Mouse (Mus musculus) liver, postnatal 0 days (tissue): ENCODE measurements at regions not wholly inside any gene's neighbourhood (a gene's known extent, or its start where the extent isn't known, plus 50 kb on each side); places are given as distances from the start of the nearest gene placed in this dataset.

Source experiments
- ATAC-seq: fragments of 200-750 bp; cut with Nextera tagmentation; 2 replicates; pipeline ENCODE4 v1.8.0; 2017; ENCODE audit warnings: mild to moderate bottlenecking, moderate library complexity
- DNase-seq: peaks from one replicate; pipeline ENCODE4 v3.0.0-alpha.2; 2016
- H3K27ac ChIP-seq: fragments of 300-500 bp; sonication (generic); 2 replicates; pipeline ENCODE4 v1.5.1; 2014; ENCODE audit warnings: antibody characterized with exemption, moderate library complexity, mild to moderate bottlenecking, low read depth
- H3K27me3 ChIP-seq: fragments of 300-500 bp; sonication (generic); 2 replicates; pipeline ENCODE4 v1.6.1; 2014; ENCODE audit warnings: low read length, control low read depth, mixed read lengths; ENCODE audit not compliant: insufficient read depth
- H3K36me3 ChIP-seq: fragments of 300-500 bp; sonication (generic); replicated peaks from 2 replicates; pipeline ENCODE4 v1.6.1; 2014; ENCODE audit warnings: mild to moderate bottlenecking, control low read depth, low read length, moderate library complexity, mixed read lengths; ENCODE audit not compliant: insufficient read depth
- H3K4me1 ChIP-seq: fragments of 300-500 bp; sonication (generic); 2 replicates; pipeline ENCODE4 v1.6.1; 2014; ENCODE audit warnings: antibody characterized with exemption, mild to moderate bottlenecking, control low read depth; ENCODE audit not compliant: insufficient read depth
- H3K4me2 ChIP-seq: fragments of 300-500 bp; sonication (generic); 2 replicates; pipeline ENCODE4 v1.6.1; 2014; ENCODE audit warnings: low read depth, mild to moderate bottlenecking, low read length, moderate library complexity, mixed read lengths
- H3K4me3 ChIP-seq: fragments of 300-500 bp; sonication (generic); 2 replicates; pipeline ENCODE4 v1.5.1; 2014; ENCODE audit warnings: low read depth, low read length
- H3K9ac ChIP-seq: fragments of 300-500 bp; sonication (generic); replicated peaks from 2 replicates; pipeline ENCODE4 v1.6.1; 2014; ENCODE audit warnings: mild to moderate bottlenecking, moderate library complexity
- H3K9me3 ChIP-seq: fragments of 300-500 bp; sonication (generic); 2 replicates; pipeline ENCODE4 v1.6.1; 2016; ENCODE audit warnings: mild to moderate bottlenecking, control low read depth, low read length, mixed read lengths
- CTCF ChIP-seq: sonication (generic); IDR thresholded peaks from 2 replicates; pipeline ENCODE4 v1.5.1; 2016; ENCODE audit warnings: antibody characterized with exemption, low read depth
- EP300 ChIP-seq: IDR thresholded peaks from 2 replicates; pipeline ENCODE4 v1.6.1; 2016; ENCODE audit warnings: antibody characterized with exemption, low read depth, mild to moderate bottlenecking
- WGBS: fragments of 180-500 bp; shearing (Covaris S2); extraction: QIAGEN DNeasy Blood & Tissue Kit; methylation state at CpG from one replicate; pipeline ENCODE4 v1.1.7; 2014; ENCODE audit not compliant: insufficient replicate concordance; 5-methylcytosine and 5-hydroxymethylcytosine counted together

DNA sequence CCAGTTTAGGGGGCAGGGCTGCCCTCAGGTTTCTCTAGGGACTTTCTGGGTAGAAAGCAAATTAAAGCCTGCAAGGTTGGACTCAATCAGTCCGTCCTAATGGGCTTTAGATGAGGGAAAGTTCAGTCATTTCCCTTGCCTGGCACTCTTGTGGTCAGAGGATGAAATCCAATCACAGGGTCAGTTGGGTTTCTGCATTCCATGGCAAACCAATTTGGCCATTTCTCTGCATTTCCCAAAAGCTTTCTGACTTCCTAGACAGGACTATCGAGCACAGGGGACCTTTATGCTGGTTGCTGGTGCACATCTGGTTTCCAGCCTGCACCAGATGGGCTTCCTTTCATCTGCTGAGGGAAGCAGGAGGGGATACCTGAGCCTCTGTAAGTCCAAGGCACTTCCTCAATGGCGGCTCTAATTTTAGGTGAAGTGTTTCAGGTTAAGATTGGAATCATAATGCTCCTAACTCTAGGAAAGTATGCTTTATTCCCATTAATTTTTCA lies 102.6 kb downstream of the Cyp26a1 start:
- TF ChIP-seq CTCF (no peak), EP300 (no peak)
- 60% methylated on average over 3 of the region's 3 CpGs for WGBS
- Histone ChIP-seq H3K36me3 (no peaks in the 10 kb centered on the region), H3K9ac (no peak overlapping the region), H3K27ac (no peak overlapping the region), H3K27me3 (no peaks in the 10 kb centered on the region), H3K4me1 (no peaks in the 10 kb centered on the region), H3K9me3 (no peaks in the 10 kb centered on the region), H3K4me2 (no peak overlapping the region), H3K4me3 (no peak overlapping the region)
- ATAC-seq = no peak
- DNase-seq = no peak

DNA sequence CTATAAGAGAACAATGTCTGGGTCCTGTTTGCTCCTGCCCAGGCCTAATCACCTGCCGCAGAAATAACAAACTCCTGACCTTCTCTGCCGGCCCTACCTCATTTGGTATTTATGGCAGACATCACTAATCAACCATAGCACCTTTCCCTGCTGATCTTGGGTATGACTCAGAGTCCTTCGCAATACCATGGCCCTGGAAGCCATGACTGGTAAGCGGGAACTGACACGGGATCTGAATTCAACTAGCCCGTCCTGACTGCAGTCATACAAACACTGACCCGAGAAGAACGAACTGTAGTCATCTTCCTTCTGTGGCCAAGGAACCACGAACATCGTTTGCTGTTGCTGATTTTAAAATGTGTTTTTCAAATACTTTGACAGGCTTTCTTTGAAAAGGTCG lies 112.1 kb downstream of the Cyp26a1 start:
- WGBS = 69% methylated on average over 11 of the region's 11 CpGs
- H3K9ac ChIP-seq = no peak overlapping the region
- no peaks in the 10 kb centered on the region for H3K9me3 ChIP-seq
- H3K4me1 ChIP-seq = peaks cover 9% of the 10 kb centered on the region; the same call in 1 of the 2 replicates
- H3K27ac ChIP-seq = no peak overlapping the region
- no peak for TF ChIP-seq EP300
- TF ChIP-seq CTCF = no peak
- ATAC-seq = no peak
- H3K36me3 ChIP-seq = no peaks in the 10 kb centered on the region
- H3K27me3 ChIP-seq = no peaks in the 10 kb centered on the region
- no peak overlapping the region for H3K4me2 ChIP-seq
- no peak for DNase-seq
- no peak overlapping the region for H3K4me3 ChIP-seq

DNA sequence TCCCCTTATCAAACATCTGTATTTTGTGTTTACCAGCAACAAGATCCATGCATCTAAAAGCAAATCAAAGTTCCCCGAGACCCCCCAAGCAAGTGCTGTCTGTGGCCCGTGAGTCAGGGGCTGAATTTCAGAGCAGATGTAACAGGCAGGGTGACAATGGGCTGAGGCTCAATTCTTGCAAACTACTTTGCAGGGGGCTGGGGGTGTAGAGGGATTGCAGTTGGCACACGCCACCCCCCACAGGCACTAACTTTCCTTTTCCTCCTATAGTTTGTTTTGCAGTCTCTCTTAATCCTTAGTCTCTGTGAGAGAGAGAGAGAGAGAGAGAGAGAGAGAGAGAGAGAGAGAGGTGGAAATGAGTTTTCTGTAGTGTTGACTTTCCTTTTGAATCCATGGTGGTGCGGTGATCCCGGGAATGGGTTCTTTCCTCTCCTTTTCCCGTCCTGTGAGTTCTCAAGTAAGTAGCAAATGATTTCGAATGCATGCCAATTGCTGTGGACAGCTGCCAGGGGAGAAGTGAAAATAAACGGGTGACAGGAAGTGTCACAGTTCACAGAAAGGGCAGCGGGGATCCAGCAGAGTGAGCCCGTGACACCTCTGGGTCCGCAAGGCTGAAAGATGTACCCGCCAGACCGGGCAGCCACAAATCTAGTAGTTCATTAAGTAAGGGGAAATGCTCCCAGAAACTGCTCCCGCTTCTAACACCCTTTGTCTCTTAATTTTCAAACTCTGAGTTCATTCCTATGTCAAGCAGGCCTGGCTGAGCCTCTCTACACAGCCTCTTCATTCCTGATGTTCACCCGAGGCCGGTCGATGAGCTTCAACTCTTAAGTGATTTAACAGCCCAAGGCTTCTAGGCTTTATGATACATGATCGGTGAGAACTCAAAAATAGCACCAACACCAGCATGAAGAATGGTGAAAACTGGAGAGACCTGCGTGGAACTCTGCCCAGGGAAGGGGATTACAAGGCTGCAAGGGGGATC lies 116.8 kb downstream of the Cyp26a1 start:
- DNase-seq (peak; percentile 57), ATAC-seq (no peak)
- Histone ChIP-seq H3K4me3 (peak overlapping the region; percentile 25), H3K4me1 (peaks cover 10% of the 10 kb centered on the region; the same call in 1 of the 2 replicates), H3K27me3 (no peaks in the 10 kb centered on the region), H3K9me3 (no peaks in the 10 kb centered on the region), H3K9ac (no peak overlapping the region; the same call in 1 of the 2 replicates), H3K4me2 (peak overlapping the region; percentile 62), H3K27ac (peak overlapping the region; percentile 30; the same call in 1 of the 2 replicates), H3K36me3 (no peaks in the 10 kb centered on the region)
- TF ChIP-seq EP300 (no peak), CTCF (no peak)
- WGBS = 21% methylated on average over 19 of the region's 19 CpGs

DNA sequence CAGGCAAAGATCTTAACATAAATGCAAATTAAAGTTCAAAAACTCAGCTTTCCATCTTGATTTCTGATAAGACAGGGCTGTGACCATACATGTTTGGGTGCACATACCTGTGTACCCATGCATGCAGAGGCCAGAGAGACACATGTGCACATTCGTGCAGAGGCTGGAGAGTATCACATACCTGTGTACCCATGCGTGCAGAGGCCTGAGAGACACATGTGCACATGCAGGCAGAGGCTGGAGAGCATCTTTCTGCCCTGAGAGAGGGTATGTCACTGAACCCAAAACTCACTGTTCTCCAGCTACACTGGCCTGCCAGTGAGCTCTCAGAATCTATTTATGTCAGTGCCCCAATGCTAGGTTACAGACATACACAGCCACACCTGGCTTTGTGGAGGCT lies 118.0 kb downstream of the Cyp26a1 start:
- WGBS = 61% methylated on average over 2 of the region's 2 CpGs
- DNase-seq (no peak), ATAC-seq (no peak)
- Histone ChIP-seq H3K9me3 (no peaks in the 10 kb centered on the region), H3K36me3 (no peaks in the 10 kb centered on the region), H3K27ac (no peak overlapping the region), H3K9ac (no peak overlapping the region), H3K27me3 (no peaks in the 10 kb centered on the region), H3K4me2 (no peak overlapping the region), H3K4me1 (peaks cover 10% of the 10 kb centered on the region; the same call in 1 of the 2 replicates), H3K4me3 (no peak overlapping the region)
- TF ChIP-seq EP300 = no peak
- TF ChIP-seq CTCF = no peak

DNA sequence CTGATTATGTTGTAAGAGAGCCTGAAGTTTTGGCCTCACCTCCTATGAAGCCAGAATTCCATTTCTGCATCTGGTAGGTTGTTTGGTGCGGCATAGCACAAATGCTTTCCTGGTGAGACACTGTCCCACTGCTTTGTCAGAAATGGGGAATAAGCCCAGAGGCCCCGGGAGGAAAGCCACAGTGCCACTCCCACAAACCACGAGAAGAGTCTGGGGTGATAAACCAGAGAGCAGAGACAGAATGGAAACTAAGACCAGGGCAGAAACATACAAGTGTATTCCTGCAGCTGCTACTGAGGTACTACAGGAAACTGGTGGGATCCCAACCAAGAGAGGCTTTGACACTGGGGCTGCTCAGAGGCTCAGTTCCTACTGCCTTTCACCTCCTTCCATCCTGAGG lies 123.6 kb downstream of the Cyp26a1 start:
- no peaks in the 10 kb centered on the region for H3K27me3 ChIP-seq
- no peak overlapping the region for H3K9ac ChIP-seq
- no peaks in the 10 kb centered on the region for H3K36me3 ChIP-seq
- DNase-seq (no peak), ATAC-seq (no peak)
- no peaks in the 10 kb centered on the region for H3K4me1 ChIP-seq
- no peak overlapping the region for H3K27ac ChIP-seq
- 24% methylated on average over 3 of the region's 3 CpGs for WGBS
- no peak overlapping the region for H3K4me3 ChIP-seq
- no peaks in the 10 kb centered on the region for H3K9me3 ChIP-seq
- H3K4me2 ChIP-seq = no peak overlapping the region
- TF ChIP-seq CTCF = no peak
- TF ChIP-seq EP300 = no peak

DNA sequence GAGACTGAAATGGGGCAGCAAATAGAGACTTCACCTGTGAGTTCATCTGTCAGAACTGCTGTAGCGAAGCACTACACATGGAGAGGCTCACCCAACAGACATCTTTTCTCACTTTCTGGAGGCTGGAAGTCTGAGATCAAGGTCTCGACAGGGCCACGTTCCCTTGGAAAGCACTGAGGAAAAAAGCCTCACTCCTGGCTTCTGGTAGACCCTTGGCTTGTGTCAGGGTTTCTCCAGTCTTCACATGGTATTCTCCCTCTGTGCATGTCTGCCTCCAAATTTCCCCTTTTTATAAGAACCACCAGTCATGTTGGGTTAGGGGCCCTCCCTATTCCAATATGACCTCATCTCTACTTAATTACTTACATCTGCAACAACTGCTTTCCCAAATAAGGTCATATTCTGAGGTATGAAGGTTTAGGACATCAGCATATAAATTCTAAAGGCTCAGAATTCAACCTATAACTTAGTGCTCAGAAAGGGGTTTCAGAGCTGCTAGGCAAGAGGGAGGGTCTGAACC lies 124.1 kb downstream of the Cyp26a1 start:
- Histone ChIP-seq H3K4me2 (no peak overlapping the region), H3K27me3 (no peaks in the 10 kb centered on the region), H3K4me1 (no peaks in the 10 kb centered on the region), H3K4me3 (no peak overlapping the region), H3K9ac (no peak overlapping the region), H3K27ac (no peak overlapping the region), H3K36me3 (no peaks in the 10 kb centered on the region), H3K9me3 (no peaks in the 10 kb centered on the region)
- WGBS = 81% methylated on average over 3 of the region's 3 CpGs
- TF ChIP-seq EP300 (no peak), CTCF (no peak)
- DNase-seq = no peak
- ATAC-seq = no peak
